Mouse (Mus musculus): ENCODE results near the gene 9930104L06Rik. TPM values are rescaled to one million over a fixed set of nuclear protein-coding genes. Genes with fewer than 3 reads are reported as not detected.

The 9930104L06Rik gene
- total RNA-seq, 2 experiments from 2014 or later, result 18.9 to 20.3 TPM

DNA sequence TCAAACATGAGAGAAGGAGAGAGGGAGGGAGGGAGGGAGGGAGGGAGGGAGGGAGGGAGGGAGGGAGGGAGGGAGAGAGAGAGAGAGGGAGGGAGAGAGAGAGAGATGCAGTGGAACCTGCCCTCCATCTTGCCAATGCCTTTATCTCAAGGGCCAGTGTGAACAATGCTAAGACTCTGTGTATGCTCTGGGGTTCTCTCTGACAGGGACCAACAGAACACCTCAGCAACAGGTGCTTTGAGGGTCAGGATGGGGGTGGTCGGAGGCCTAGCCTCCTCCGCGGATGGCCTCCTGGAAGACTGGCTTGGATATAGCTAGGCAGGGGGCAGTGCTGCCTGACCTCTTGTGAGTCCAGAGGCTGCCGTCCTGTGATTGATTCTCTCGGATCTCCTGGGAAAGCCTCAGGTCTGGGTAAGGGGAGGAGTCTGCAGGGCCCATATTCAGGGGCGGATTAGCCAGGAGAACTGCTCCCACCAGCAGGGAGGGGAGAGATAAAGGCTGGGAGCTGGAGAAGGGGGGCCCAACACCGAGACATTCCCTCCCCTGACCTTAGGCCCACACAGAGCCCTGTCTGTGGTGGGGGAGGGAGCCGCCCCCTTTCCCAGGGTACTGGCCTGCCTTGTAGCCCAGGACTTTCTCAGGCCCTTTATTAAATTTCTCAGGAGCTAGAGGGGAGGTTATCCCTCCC is 28.2 kb downstream of the 9930104L06Rik start:
- TF ChIP-seq CTCF (IDR thresholded peaks at IDR 0.05), result no peak
- no peak overlapping the region for H3K27ac ChIP-seq
- DNase-seq (ENCODE audit: extremely low spot score in 1 of 2, low spot score in 2 of 2), result no peak
- intact Hi-C loops (cut with DNase I), result no loop called here
- H3K4me3 ChIP-seq, result no peak overlapping the region

DNA sequence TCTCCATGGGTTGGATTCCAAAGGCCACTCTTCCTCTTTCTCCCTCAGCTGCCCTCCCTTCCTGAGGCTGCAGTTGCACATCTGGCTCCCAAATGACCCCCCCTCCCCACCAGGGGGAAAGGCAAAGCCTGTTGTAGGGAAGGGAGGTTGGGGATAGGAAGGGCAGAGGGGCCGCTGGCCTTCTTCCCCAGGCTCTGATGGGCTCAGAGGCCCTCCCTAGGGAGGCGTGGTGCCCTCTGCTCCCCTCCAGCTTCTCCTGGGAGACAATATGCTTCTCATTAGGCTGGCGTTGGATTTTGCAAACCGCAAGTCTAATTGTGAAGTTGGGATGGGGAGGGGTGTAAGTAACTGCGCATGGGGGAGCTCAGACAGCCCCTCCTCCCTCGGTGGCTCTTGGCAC is 31.9 kb downstream of the 9930104L06Rik start:
- intact Hi-C loops (cut with DNase I), result no loop called here
- Histone ChIP-seq H3K4me3 (no peak overlapping the region), H3K27ac (no peak overlapping the region)
- no peak for DNase-seq (ENCODE audit: extremely low spot score in 1 of 2, low spot score in 2 of 2)
- TF ChIP-seq CTCF (IDR thresholded peaks at IDR 0.05), result no peak

GRCm38 (mm10) chr4:124969219-124969848 is 32.5 kb downstream of the 9930104L06Rik start:
- no peak for TF ChIP-seq CTCF (IDR thresholded peaks at IDR 0.05)
- Histone ChIP-seq H3K4me3 (no peak overlapping the region), H3K27ac (no peak overlapping the region)
- intact Hi-C loops (cut with DNase I), result no loop called here
- no peak for DNase-seq (ENCODE audit: extremely low spot score in 1 of 2, low spot score in 2 of 2)

DNA sequence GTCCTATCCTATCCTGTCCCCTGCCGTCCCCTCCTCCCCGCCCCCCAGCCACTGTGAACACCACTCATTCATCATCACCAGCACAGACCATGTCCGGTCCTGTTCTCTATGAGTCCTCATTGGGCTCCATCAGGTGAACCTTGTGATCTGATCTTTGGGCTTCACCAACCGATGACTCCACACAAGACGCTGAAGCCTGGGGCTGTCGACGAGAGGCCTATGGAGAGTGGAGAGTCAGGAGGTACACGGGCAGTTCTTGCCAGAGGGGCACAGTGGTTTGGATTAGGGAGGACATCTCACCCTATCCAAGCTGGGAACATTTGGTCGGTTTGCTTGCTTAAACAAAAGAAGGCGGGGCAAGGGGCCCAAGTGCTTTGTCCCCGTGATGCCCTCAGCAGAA is 33.3 kb downstream of the 9930104L06Rik start:
- no peak for DNase-seq (ENCODE audit: extremely low spot score in 1 of 2, low spot score in 2 of 2)
- intact Hi-C loops (cut with DNase I), result no loop called here
- TF ChIP-seq CTCF (IDR thresholded peaks at IDR 0.05), result no peak
- no peak overlapping the region for H3K4me3 ChIP-seq
- no peak overlapping the region for H3K27ac ChIP-seq

DNA sequence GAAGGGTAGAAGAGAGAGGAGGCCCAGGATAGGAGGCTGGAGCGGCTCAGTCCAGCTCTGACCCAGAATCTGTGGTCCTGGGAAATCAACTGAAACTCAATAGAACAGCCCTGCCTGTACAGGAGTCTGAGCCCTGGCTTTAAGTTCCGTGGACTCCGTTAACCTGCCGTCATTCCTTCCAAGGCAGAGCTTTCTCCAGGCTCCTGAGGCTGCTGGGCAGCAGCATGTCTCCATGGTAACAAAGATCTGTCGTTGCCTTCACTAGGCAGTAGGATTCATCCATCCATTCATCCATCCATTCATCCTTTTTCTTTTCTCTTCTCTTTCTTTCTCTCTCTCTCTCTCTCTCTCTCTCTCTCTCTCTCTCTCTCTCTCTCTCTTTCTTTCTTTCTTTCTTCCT is 33.8 kb downstream of the 9930104L06Rik start:
- no peak overlapping the region for H3K27ac ChIP-seq
- intact Hi-C loops (cut with DNase I), result no loop called here
- no peak for DNase-seq (ENCODE audit: extremely low spot score in 1 of 2, low spot score in 2 of 2)
- no peak for TF ChIP-seq CTCF (IDR thresholded peaks at IDR 0.05)
- no peak overlapping the region for H3K4me3 ChIP-seq

DNA sequence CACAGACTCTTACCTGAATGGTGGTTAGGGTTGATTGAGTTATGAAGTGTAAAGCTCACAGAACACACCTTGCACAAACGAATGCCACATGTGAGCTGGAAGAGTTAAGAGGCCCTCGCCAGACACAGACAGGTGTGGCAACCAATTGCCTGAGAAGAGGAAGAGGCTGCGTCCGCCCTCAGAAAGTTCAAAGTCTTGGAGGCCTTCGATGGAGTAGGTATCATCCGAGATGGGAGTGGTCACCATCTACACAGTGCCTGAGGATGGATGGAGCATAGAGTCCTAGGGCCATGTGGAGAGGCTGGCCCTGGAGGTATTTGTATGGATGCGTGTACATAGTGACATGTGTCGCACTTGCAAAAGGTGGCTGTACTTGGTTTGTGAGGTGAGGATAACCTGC is 34.2 kb downstream of the 9930104L06Rik start:
- H3K4me3 ChIP-seq, result no peak overlapping the region
- no peak for DNase-seq (ENCODE audit: extremely low spot score in 1 of 2, low spot score in 2 of 2)
- no peak for TF ChIP-seq CTCF (IDR thresholded peaks at IDR 0.05)
- intact Hi-C loops (cut with DNase I), result no loop called here
- no peak overlapping the region for H3K27ac ChIP-seq

DNA sequence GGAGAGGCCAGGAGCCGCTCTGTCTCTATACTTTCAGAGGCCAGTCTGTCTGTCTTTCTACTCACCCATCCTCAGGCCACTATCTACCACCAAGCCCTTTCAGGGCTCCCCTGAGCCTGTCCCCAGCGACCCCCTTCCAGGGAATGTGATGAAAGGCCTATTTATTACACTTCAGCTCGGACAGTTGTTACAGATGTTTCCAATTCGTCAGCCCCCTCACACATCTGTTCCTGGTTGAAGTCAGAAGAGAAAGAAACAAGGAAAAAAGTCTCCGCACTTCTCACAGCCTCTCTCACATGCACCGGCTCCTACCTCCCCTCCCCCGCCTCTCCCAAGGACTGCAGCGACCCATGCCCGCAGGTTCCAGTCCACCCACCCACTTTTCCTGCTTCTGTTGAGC is 35.5 kb downstream of the 9930104L06Rik start:
- Histone ChIP-seq H3K4me3 (no peak overlapping the region), H3K27ac (no peak overlapping the region)
- no peak for TF ChIP-seq CTCF (IDR thresholded peaks at IDR 0.05)
- DNase-seq (ENCODE audit: extremely low spot score in 1 of 2, low spot score in 2 of 2), result no peak
- intact Hi-C loops (cut with DNase I), result no loop called here

- Histone ChIP-seq H3K27ac (no peak overlapping the region), H3K4me3 (no peak overlapping the region)
- TF ChIP-seq CTCF (IDR thresholded peaks at IDR 0.05), result no peak
- intact Hi-C loops (cut with DNase I), result no loop called here
- DNase-seq (ENCODE audit: extremely low spot score in 1 of 2, low spot score in 2 of 2), result no peak
Measured at GRCm38 (mm10) chr4:124973296-124973695, 36.4 kb downstream of the 9930104L06Rik start.

DNA sequence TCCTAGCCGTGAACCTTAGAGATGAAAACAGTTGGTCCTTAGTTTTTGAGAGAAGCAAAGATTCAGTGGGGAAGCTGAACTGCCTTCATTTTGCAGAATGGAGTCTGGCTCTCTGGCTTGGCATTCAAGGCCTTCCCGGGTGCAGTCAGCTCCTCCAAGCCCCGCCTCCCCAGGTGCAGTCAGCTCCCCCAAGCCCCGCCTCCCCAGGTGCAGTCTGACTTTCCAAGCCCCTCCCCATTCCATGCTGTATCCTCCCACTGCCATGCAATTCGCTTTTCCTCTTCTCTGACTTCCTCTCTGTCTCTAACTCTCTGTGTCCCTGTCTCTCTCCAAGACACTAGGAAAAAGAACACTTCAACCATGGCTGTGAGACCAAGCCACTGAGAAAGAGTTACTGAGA is 41.4 kb downstream of the 9930104L06Rik start:
- no peak for DNase-seq (ENCODE audit: extremely low spot score in 1 of 2, low spot score in 2 of 2)
- intact Hi-C loops (cut with DNase I), result no loop called here
- no peak for TF ChIP-seq CTCF (IDR thresholded peaks at IDR 0.05)
- no peak overlapping the region for H3K27ac ChIP-seq
- H3K4me3 ChIP-seq, result no peak overlapping the region

- Histone ChIP-seq H3K27ac (no peak overlapping the region), H3K4me3 (no peak overlapping the region)
- DNase-seq (ENCODE audit: extremely low spot score in 1 of 2, low spot score in 2 of 2), result peak in 1 of 2 experiments; percentile 22
- intact Hi-C loops (cut with DNase I), result loop anchor here (2.0 kb wide), 1 partner anchor 37 kb away; no protein-coding TSS in a partner anchor
- peak; percentile 42 for TF ChIP-seq CTCF (IDR thresholded peaks at IDR 0.05)
Measured at GRCm38 (mm10) chr4:124983893-124984526, 47.2 kb downstream of the 9930104L06Rik start.

DNA sequence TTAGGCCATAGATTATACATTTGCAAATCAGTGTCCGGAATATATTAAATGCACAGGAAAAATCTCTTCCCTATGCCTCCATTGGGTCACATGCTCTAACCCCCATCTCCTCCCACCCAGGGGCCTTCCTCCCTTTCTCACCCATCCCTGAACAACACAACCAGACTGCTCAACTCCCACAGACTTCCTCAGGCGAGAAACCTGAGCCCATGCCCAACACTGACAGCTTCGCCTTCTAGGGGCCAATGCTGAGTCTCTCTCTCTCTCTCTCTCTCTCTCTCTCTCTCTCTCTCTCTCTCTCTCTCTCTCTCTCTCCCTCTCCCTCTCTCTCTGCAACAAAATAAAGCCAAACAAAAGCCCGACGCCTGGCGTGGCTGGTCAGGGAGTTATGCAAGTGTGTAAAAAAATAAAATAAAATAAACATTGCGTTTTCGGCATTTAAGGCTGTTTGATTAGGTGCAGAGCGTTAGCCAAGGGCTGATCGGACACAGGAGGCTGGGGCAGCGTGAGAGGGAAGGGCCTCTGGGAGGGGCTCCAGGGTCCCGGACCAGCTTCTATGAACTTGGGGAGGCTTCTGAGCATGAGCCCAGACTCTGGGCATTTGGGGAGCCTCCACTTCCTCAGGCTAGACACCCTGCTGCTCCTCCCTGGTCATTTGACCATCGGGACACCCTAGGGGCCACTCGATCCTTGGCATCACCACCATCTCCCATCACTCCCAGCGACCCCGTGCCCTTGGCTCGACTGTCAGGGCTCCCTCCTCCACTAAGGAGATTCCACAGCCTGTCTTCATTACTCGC is 48.2 kb downstream of the 9930104L06Rik start:
- 0 out of 2 replicates have a peak overlapping the region, but pooled peaks have one; percentile 11 for H3K4me3 ChIP-seq
- peak overlapping the region; percentile 25 for H3K27ac ChIP-seq
- no peak for TF ChIP-seq CTCF (IDR thresholded peaks at IDR 0.05)
- DNase-seq (ENCODE audit: extremely low spot score in 1 of 2, low spot score in 2 of 2), result peak in 1 of 2 experiments; percentile 31
- intact Hi-C loops (cut with DNase I), result loop anchor here (2.0 kb wide), 1 partner anchor 36 kb away; no protein-coding TSS in a partner anchor

Data from left cerebral cortex, adult 2 months (tissue).